Mouse (Mus musculus) kidney, postnatal 10 days (tissue): ENCODE data around the gene Ndufa9.
A peak's percentile ranks its signal among the peaks of the same experiment; 100 is the strongest.

Experiments used
- DNase-seq: peaks from one replicate; pipeline ENCODE4 v3.0.0; 2021; ENCODE audit warnings: mixed read lengths

The Ndufa9 gene

DNA sequence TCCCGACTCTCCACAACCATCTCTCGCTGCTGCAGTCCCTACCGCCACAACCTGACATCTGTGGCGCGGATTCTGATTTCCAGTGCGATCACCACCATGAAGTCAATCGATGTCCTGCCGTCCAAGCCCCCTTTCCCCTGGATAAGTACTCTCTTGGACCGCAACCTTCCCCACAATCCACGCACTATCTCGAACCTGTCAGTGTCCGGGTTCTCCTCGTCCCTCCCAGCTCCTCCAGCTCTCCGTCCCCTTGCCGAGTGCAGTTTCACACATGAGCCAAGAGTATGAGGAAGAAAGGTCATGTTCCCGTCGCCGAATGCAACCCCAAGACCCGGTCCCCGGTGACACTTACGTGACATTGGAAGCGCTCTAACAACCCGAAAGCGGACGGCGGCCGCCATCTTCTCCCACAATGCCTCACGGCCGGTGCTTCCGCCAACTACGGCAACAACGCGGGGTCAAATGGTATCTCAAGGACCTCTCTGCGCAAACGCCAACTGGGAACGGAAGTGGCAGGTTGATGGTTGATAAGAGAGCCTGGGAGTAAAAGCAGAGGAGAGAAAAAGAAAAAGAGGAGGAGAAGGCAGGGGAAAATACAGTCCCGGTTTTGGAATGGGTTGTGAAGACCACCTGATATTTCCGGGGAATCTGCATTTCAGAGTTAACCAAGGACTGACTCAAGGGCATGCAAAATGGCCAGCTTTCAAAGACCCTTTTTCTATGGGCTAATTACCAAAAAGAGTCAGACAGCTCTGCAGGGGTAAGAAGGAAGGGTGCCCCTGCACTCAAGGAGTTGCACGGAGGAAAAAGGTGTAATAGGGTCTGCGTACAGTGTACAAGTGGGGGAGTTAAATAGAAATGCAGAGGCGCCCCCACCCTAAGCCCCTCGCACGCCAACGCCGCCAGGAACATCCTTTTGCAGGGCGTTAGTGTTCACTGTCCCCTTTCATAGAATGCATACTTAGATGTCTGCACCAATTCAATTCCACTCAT lies at the start of gene Ndufa9:
Gene Ndufa9 (minus strand): TSS at position 425 of the 993 bp plus-strand sequence.
- peak; percentile 97 for DNase-seq

DNA sequence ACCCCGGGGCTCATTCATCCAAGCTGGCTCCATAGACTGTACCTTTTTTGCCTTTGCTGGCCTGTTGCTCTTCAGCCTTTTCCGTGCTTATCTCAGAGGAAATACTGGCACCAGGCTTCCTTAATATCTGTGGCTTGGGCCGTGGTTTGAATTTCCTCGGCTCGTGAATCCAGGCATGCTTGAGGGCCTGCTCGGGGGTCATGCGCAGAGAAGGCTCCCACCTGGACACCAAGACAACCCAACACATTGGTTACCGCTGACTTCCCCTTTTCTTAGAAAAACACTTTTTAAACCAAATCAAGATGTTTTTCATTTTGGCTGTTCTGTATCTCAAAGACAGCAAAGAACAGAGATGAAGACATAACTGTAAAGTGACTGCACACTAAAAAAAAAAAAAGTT lies 28.2 kb upstream of the Ndufa9 start:
- no peak for DNase-seq

DNA sequence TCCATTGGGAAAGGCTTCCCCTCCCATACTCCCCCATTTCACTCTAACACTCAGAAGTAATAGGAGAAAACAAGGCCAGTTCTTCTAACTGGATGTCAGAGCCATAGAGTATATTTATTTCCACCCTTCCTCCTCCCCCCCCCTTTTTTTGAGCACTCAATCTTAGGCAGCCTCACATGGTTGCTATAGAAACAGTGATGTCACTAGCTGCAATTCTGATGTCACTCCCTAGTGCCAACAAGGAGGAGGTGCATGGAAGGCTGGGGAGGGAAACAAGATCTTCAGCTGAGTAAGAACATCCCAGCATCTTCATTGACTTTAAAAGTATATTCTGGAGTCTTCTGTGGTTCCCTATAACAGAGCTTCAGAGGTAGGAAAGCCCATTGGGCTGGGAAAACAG lies 3.9 kb upstream of the Ndufa9 start, which contains the start of gene Akap3:
Gene Akap3 (plus strand): TSS at position 218 of the 400 bp plus-strand sequence.
- no peak for DNase-seq

DNA sequence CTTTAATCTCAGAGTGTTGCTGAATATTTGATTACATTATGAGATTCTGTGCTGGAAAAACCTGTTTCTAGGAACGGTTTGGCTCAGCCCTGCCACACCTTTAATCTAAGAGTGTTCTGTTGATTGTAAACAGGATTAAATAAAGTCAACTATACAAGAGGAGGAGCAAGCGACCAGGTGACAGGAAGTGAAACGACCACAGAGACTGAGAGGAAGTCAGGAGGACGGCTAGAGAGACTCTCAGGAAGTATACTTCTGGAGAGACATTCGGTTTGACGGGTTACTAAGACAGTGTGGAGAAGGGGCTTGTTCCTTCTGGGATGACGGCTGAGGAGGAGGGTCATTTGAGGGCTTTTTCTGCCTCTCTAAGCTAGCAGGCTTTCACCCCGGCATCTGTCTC lies 12.3 kb downstream of the Ndufa9 start:
- no peak for DNase-seq

DNA sequence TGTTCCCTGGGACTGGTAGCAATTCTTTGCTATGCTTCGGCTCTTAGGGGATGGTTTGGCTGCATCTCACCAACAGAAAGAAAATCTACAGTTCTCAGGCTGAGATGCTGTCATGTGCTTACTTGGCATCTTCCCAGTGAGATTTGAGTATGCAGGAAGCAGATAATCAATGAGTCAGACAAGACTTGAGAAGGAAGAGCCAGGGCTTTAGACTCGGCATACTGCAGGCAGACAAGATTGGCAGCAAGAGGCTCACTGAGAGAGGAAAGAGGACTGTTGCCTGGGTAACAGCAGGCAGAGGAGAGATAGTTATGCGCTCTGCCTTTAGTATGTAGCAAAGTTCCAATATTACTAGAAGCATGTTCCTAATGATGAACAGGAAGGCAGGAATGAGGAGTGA lies 25.8 kb downstream of the Ndufa9 start:
- DNase-seq, result no peak

DNA sequence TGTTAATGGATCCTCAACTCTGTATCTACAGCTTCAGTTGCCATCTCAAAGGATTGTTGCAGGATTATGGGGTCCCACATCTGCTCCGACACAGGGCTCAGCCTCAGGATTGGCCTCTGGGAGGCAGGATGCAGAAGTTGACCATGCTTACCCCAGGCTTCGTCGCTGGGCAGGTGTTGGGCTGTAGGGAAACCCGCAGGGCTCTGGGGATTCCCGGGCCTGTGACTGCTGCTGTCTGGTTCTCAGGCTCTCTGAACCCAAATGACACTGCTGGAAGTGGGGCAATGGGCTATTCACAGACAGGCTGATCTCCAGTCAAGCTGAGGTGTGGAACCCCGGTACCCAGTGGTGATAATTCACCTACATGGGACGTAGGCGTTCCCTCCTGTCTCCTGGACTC lies 32.6 kb downstream of the Ndufa9 start:
- no peak for DNase-seq

DNA sequence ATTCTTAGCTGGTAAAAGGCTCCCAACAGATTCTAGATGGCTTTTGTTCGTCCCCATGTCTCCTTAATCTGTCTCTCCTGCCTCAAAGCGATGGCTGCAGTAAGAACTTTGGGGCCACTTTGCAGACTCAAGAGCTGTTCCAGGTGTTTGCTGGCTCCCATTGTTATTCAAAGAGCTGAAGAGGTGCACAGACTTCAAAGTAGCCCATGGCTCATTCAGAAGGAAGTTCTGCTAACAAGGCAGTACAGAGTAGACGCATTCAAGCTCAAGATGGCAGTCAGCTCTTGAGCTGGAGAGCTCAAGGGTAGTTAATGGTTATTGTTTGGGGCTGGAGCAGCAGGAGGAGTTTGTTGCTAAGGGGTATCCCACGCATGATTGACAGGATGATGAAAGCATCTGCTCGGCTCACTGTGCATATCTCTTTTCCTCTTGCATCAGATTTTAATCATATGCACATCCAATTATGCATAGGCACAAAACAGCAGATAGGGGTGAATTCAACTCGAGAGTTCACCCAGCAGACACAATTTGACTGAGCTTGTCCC lies 33.7 kb downstream of the Ndufa9 start:
- DNase-seq, result no peak

DNA sequence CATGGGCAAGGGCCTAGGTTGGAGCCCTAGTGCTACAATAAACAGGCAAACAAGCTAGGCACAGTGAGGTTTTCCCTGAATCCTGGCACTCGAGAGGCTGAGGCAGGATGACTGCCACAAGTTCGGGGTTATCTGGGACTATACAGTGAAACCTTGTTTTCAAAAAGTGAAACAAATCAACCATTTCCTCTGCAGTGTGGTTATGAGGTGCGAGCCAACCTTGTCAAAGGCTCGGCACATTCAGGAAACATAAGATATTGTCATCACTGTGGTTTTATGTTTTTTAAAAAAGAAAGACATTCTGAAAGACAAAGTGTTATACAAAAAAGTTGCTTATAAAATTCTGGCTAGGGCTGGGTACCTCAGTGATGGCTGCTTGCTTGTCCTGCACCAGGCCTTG lies 37.5 kb downstream of the Ndufa9 start:
- DNase-seq, result no peak

DNA sequence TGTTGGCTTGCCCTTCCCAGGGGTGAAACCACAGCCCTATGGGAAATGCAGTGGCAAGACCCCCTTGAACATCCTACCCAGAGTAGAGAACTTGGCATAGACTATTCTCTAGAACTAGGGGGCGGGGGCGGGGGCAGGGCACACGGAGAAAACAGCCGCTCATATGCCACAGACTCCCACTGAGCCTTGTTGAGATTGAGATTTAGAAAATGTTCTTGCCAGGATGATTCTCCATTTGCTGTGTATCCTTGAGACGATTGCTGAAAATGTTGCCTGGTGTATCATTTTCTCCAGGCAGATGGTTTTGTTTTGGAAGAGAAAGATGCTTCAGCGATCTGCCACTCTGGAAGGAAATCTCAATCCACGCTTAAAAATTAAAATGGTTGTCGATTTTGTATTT lies 40.4 kb downstream of the Ndufa9 start:
- DNase-seq, result no peak

DNA sequence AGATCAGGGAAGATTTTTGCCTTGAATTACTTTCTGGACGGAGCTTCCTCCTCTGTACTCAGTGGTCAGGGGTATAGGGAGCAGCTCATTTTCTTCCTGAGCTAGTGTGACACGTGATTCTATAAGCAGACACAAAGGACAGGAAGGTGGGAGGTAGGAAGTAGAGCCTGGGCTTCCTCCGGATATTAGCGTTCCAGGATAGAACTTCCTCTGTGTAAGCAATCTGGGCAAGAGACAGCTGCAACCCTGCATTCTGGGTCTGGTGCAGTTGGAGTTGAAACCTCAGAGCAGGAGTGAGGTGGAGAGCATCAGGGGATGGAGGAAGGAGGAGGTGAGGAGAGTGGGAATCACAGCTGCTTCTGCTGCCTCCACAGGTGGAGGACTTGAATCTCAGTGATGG lies 40.8 kb downstream of the Ndufa9 start:
- DNase-seq, result no peak

DNA sequence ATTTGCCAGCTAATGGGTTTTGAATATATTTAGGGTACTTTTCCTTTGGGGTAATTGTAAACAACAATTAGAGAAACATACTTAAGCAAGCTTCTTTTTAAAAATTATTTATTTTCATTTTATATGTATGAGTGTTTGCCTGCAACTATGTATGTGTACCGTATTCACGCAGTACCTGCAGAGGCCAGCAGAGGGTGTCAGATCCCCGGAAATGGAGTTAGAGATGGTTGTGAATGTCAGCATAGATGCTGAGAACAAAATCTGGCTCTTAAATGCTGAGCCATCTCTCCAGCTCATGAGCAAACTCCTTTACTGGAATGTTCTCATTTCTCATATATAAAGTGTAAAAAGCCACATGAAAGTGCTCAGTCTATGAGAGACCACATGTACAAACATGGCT lies 42.2 kb downstream of the Ndufa9 start:
- DNase-seq, result no peak

DNA sequence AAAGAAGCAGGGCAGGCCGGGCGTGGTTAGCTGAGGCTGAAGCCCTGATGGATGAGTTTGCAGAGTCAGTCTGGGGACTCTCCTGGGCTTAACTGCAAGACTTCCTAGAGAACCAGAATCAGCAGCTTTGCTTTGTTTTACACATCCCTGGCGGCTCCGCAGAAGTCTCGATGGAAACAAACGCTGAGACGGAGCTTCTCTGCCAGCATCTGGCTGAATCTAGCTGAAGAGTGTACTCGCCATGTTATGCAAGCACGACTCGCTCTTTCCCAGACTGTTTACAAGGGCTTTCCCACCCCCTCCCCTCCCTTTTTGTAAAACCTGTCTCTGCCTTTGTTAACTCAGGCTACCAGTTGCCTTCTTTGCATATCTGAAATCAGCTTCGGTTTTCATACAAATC lies 46.0 kb downstream of the Ndufa9 start:
- no peak for DNase-seq

DNA sequence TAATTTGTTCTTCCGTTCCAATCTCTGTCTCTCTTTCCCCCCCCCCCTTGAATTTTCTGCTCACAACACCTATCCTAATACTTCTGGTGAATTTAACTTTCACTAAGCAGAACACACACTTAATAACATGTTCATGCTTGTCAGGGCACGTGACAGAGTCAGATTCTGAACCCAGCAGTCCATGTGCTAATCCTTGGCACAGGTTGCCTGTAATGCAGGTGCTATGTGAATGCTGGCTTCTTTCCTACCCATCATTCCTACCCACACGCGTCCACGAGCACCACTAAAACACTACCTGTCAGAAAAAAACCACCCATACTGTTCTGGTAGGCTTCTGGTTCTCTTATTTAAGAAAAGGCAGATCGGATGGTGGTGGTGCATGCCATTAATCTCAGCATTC lies 54.2 kb downstream of the Ndufa9 start:
- no peak for DNase-seq

DNA sequence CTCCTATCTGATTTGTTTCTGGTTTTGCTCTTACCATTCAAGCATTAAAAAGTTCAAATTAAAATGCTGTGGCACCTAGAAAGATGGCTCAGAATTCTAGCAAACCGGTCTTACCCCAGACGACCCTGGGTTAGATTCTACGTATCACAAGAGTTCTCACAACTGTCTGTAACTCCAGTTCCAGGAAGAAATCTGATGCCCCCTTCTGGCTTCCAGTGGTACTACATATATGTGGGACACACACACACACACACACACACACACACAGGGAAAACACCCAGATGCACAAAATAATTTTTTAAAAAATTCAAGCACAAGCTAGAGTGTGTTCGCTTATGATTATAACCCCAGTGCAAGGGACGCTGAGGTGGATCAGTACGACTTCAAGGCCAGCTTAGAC lies 55.2 kb downstream of the Ndufa9 start:
- no peak for DNase-seq

DNA sequence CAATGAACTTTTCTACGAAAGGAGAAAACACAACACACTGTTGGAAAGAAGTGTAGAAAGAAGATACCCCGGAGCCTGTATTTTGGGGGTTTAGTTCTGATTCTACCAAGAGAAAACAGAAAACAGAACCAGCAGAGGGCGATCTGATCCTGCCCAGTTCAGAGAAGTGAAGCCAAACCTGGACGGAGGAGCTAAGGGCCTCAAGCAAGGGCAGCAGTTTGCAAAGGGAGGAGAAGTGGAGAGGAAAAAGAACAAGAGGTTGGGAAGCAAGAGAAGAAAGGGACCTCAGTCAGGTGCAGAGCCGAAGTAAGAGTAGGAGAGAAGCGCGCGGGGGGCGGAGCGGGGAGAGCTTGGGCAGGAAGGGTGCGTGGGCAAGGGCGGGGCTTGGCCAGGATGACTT lies 57.0 kb downstream of the Ndufa9 start:
- DNase-seq, result peak; percentile 57

DNA sequence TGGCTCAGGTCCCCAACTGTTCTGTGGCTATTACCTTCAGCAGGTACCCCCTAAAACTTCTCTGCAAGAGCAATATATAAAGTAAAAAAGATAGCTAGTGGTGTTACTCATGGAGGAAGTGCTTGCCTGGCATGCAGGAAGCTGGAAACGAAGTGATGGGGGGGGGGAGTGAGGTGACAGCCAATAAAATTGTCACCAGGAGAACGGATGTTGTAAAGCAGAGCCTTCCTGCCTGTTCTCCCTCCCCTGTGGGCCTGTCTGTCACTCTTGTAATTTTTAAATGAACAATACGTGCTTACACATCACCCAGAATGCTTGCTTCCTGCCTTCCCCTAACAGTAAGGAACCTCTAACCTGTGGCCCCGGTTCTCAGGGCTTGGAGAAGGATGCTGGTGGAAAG lies 57.4 kb downstream of the Ndufa9 start:
- DNase-seq, result no peak

DNA sequence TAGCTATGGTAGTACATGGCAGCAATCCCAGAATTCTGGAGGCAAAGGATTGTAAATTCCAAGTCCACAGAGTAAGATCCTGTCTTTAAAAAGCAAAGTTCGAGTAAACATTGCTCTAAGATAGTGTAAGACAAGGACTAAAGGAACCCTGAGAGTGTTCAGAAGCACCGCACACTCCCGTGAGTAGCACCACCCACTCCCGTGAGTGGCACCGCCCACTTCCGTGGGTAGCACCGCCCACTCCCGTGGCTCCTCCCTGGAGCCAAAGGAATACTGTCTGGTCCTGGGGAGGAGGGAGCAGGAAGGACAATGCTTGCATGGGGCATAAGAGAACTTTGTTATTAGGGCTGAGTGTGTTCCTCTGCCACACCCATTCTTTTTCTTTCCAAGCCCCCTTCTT lies 60.1 kb downstream of the Ndufa9 start:
- no peak for DNase-seq

DNA sequence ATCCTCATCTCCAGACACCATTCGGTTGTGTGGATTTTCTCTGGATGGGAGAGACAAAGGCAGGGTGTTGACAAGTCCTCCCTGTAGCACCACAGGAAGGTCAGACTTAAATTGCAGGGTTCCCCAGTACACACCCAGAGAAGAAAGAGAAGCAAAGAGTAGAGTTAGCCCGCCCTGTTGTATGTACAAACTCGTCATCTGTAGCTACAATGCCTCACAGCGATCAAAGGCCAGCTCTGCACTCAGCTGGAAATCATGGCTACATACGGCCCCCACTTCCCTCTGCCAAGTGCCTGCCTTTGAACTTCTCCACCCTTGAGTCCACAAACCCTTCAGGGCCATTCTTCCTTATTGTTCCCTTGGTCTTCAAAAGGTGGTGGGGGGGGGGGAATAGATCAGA lies 64.7 kb downstream of the Ndufa9 start:
- no peak for DNase-seq

DNA sequence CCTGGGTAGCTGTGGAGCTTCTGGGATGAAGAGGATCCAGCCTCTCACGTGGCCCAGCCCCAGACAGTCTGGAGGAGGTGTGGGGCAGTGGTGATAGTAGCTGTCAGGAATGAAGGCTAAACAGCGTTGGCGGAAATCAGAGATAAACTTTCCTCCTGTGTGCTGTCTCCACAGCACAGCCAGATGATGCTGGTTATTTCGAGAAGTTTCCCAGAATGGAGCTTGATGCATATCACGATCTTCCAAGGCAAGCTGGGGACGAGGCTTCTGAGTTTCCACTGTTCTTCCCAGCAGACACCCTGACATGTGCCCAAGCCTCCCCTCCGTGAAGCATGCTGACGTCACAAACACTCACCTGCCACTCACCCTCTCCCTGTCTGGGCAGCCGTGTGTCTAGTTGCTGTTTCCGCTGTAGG lies 65.3 kb downstream of the Ndufa9 start:
- no peak for DNase-seq

DNA sequence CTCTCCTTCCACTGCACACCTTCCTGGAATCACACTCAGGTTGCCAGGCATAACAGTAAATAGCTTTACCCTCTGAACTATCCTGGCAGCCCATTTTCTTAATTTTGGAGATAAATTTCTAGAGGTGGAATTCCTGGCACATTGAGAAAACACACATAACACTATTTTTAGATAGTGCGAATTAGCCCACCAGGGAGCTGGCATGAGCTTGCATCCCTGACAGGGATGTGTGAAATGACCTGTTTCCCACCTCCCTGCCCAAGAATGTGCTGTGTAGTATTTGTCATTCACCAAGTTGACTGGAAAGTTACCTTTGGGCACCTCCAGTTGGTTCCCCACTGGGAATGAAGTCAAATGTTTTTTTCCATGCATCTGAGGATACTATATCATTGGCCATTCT lies 65.9 kb downstream of the Ndufa9 start:
- no peak for DNase-seq

DNA sequence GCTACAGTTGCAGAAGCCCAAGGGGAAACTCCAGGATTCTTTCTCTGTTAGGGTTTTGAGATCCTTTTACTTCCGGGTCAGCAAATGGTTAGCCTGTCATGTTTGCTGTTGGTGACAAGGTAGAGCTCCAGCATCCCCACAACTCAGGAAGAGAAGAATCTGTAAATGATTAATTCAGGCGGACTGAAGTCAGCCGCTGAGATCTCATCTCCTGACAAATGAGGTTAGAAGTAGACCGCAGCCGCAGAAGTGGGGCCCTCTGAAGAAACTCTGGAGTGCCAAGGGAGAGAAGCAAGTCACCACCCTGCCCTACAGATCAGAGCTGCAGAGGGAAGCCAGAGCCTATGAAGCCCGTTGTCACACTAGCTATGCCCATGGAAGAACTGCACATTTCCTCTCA lies 71.0 kb downstream of the Ndufa9 start:
- DNase-seq, result no peak

DNA sequence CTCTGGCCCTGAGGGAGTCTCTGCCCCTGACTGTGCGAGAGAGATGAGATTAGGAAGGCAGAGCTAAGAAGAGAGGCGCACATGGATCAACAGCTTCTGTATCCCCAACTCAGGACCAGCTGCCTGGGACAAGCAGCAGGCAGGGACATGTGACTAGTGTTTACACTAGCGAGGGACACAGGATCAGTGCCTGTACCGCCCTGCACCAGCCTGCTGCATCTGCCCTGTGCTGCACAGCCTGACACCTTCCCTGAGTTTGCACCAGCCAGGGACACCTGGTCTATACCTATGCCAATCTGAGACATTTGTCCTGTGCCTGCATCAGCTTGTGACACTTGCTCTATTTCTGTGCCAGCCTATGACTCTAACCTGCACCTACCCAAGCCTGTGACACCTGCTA lies 75.1 kb downstream of the Ndufa9 start:
- DNase-seq, result no peak

DNA sequence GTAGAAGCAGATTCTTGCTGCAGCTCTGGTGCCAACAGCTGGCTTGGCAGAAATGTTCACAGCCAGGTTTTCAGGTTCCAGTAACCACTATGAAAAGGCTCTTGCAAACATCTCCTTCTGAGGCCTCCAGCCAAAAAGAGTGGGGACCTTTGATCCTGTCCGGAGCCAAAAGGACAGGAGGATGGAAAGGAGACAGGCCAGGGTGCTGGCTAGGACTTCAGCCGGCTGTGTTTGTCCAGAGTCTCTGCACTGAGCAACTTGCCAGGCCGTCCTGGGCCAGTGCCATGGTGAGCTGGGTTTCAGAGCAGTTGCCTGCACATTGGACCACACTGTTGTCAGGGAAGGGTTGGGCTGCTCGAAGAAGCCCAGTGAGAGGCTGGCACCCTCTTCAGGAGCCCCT lies 76.6 kb downstream of the Ndufa9 start:
- peak; percentile 24 for DNase-seq
